Mouse (Mus musculus) thymus, adult 2 months (tissue): ENCODE results near the gene Svs4. TPM values are rescaled to one million over a fixed set of nuclear protein-coding genes. Genes with fewer than 3 reads are reported as not detected.
"Not testable (repeated sequence)": the region's sequence is repeated elsewhere in the genome, so short reads cannot be mapped to it uniquely, and the experiment has no call there.

ENCODE experiments used
- DNase-seq: peaks from one replicate; pipeline ENCODE4 v3.0.0; 2021
- H3K27ac ChIP-seq: fragments of 200-500 bp; 2 replicates; pipeline ENCODE4 v1.5.1; 2012; ENCODE audit warnings: low read length, control low read depth; ENCODE audit not compliant: control insufficient read depth, insufficient read depth
- H3K27me3 ChIP-seq: fragments of 200-500 bp; 2 replicates; pipeline ENCODE4 v1.6.1; 2012; ENCODE audit warnings: mild to moderate bottlenecking, low read length, moderate library complexity, mixed read lengths; ENCODE audit not compliant: control insufficient read depth, insufficient read depth
- H3K36me3 ChIP-seq: fragments of 200-500 bp; 2 replicates; pipeline ENCODE4 v1.6.1; 2012; ENCODE audit warnings: mild to moderate bottlenecking, low read length, moderate library complexity; ENCODE audit not compliant: control insufficient read depth, insufficient read depth
- H3K4me1 ChIP-seq: fragments of 200-500 bp; replicated peaks from 2 replicates; pipeline ENCODE4 v1.6.1; 2012; ENCODE audit warnings: low read length; ENCODE audit not compliant: control insufficient read depth, insufficient read depth
- H3K4me3 ChIP-seq: fragments of 200-500 bp; 2 replicates; pipeline ENCODE4 v1.5.1; 2012; ENCODE audit warnings: mild to moderate bottlenecking, low read length, control low read depth, moderate library complexity; ENCODE audit not compliant: control insufficient read depth, insufficient read depth
- CTCF ChIP-seq: fragments of 200-500 bp; IDR thresholded peaks from 2 replicates; pipeline ENCODE4 v1.5.1; 2012; ENCODE audit warnings: mild to moderate bottlenecking, control low read depth, low read length, moderate library complexity, borderline replicate concordance; ENCODE audit not compliant: control insufficient read depth, poor library complexity, insufficient read depth; ENCODE audit errors: extremely low read depth
- POLR2A ChIP-seq: fragments of 200-500 bp; IDR thresholded peaks from 2 replicates; pipeline ENCODE4 v1.6.1; 2012; ENCODE audit warnings: mild to moderate bottlenecking, low read length, control low read depth, moderate library complexity; ENCODE audit not compliant: control insufficient read depth, poor library complexity, insufficient read depth; ENCODE audit errors: extremely low read depth
- WGBS: fragments of 180-500 bp; shearing (Covaris S2); methylation state at CpG from one replicate; pipeline ENCODE4 v1.1.7; 2018; 5-methylcytosine and 5-hydroxymethylcytosine counted together
- polyA plus RNA-seq: library from polyadenylated mRNA; depleted of rRNA; stranded (reverse); fragments of >200 nt; gene quantifications from 2 replicates; pipeline ENCODE4 v1.2.3, GENCODE M21; 2012; rRNA removed

Gene Svs4
- polyA plus RNA-seq: 0.15 TPM in 1 of 2 replicates, not detected in the other

DNA sequence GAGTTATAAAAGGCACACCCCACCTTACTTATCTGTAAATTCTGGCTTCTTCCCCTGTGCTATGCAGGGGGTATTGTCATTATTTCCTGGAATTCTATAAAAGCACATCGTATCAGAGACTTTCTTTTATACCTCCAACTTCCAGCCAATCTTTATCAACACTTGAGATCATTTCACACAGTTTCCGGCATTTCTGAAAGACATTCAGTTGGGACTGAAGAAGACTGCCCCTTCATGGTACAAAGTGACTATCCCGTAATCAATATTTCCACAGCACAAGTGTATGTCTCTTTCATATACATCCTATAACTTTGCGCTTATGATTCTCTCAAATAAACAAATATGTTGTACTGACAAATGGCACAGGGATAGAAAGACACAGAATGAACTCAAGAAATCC, at the start of gene Svs4:
Svs4 (minus strand) TSS at position 101 of the 400 bp plus-strand sequence.
- no peak within 1 kb of the TSS for H3K27ac ChIP-seq
- no peak for TF ChIP-seq POLR2A
- no peak for TF ChIP-seq CTCF
- WGBS: 93% methylated on average over 4 of the region's 4 CpGs
- H3K4me3 ChIP-seq: no peak within 1 kb of the TSS
- no peaks in the 10 kb centered on the region for H3K4me1 ChIP-seq
- H3K27me3 ChIP-seq: no peaks in the 10 kb centered on the region
- no peaks in the 10 kb centered on the region for H3K36me3 ChIP-seq
- DNase-seq: no peak

DNA sequence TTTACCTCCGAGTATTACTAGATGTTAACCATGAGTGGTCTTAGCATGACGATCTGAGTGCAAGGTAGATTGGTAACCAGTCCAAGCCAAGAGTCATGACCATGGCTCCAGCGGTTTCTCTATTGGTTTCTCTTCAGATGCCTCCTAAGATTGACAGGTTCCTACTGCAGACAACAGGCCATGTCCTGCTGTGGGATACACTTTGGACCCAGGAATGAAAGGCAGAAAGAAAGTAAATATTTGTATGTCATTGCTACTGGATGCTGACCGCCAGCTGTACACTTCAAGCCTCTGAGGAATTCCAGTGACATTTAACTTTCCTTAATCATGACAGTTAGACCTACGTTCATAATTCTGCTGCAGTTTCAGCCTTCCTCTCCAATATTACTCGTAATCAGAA, 42.7 kb upstream of the Svs4 start:
- DNase-seq: no peak
- Histone ChIP-seq H3K4me1 (no peaks in the 10 kb centered on the region), H3K36me3 (no peaks in the 10 kb centered on the region), H3K27me3 (no peaks in the 10 kb centered on the region), H3K4me3 (no peak overlapping the region), H3K27ac (no peak overlapping the region)
- TF ChIP-seq POLR2A: no peak
- no peak for TF ChIP-seq CTCF
- 93% methylated on average over 6 of the region's 6 CpGs for WGBS

DNA sequence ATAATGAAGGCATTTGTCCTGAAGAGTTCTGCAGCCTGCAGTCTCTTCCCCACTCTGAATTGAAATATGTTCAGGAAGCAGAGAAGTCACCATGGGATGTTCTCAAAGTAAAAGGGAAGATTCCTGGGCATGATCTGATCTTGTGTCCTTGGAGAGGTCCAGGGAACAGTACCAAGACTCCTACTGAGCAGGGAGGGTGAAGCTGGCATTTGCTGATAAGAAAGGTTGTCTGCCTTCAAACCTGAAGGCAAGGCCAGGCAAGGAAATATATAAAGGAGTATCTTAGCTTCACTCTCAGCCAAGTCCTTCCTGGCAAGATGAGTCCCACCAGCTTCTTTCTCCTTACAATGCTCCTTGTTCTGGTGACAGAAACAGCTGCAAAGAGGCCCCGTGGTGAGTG, 38.2 kb upstream of the Svs4 start, which contains the start of gene Svs6:
Svs6 (plus strand) TSS at position 301 of the 400 bp plus-strand sequence.
- H3K27ac ChIP-seq, DNase-seq, H3K4me1 ChIP-seq, H3K36me3 ChIP-seq, H3K4me3 ChIP-seq, H3K27me3 ChIP-seq: not testable (repeated sequence)
- WGBS: 89% methylated on average over 1 of the region's 1 CpGs

DNA sequence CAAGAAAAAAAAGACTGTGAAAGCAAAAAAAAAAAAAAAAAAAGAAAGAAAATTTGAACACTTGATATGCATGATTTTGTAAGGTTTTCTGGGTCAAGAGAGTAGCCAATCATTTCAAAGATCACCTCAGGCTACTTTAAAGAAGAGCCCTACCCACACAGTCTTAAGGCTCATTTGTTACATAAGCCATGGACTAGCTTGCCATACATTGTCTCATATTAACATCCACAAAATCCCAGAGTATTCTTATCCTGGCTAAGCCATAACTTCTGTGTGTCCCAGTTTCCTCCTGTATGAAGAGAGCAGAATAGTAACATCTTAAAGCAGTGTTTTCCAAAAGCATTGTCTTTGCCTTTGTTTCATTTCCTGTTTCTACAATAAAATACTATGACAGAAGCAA, 37.2 kb upstream of the Svs4 start:
- not testable (repeated sequence) for H3K27ac ChIP-seq, H3K4me3 ChIP-seq, H3K27me3 ChIP-seq, H3K4me1 ChIP-seq, DNase-seq, H3K36me3 ChIP-seq

DNA sequence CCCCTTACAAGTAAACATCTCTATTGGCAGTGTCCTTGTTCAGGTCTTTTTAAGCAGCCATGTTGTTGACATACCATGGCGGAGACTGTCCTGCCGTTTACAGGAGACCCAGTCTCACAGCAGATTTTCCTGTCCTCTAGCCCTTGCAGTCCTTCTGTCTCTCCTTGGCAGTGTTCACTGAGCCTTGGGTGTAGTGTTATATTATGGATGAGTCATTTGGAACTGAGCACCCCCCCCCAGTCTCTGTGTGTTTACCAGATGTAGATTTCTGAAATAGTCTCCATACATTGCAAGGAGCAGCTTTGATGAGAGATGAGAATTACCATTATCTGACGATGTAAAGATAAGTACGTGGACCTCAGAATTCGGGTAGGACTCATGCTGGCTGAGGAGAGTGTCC, 34.3 kb upstream of the Svs4 start:
- no peak for DNase-seq
- WGBS: 89% methylated on average over 5 of the region's 5 CpGs
- Histone ChIP-seq H3K27me3 (no peaks in the 10 kb centered on the region), H3K4me1 (no peaks in the 10 kb centered on the region), H3K36me3 (no peaks in the 10 kb centered on the region), H3K27ac (no peak overlapping the region), H3K4me3 (no peak overlapping the region)
- TF ChIP-seq POLR2A: no peak
- TF ChIP-seq CTCF: no peak

DNA sequence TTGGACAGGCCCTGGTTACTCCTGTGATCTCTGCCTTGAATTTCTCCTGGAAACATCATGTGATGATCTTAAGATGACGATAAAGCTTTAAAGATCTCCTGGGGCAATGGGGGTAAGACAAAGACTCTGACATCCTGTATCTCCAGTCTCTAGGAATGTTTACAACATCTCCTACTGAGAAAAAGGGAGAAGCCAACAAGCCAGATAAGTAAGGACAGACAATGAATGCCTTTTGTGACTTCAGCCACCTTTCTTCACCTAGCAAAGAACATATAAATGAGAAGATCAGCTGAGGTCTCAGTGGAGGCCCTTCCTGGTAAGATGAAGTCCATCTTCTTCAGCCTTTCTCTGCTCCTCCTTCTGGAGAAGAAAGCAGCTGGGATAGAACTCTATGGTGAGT, 10.7 kb upstream of the Svs4 start, which contains the start of gene Svs3a:
Svs3a (plus strand) TSS at position 301 of the 400 bp plus-strand sequence.
- not testable (repeated sequence) for H3K4me1 ChIP-seq, DNase-seq, H3K4me3 ChIP-seq, H3K36me3 ChIP-seq, H3K27me3 ChIP-seq, H3K27ac ChIP-seq
- 85% methylated on average over 1 of the region's 1 CpGs for WGBS

DNA sequence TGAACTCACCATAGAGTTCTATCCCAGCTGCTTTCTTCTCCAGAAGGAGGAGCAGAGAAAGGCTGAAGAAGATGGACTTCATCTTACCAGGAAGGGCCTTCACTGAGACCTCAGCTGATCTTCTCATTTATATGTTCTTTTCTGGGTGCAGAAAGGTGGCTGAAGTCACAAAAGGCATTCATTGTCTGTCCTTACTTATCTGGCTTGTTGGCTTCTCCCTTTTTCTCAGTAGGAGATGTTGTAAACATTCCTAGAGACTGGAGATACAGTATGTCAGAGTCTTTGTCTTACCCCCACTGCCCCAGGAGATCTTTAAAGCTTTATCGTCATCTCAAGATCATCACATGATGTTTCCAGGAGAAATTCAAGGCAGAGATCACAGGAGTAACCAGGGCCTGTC, 21.7 kb downstream of the Svs4 start, which contains the start of gene Svs3b:
Svs3b (minus strand) TSS at position 101 of the 400 bp plus-strand sequence.
- DNase-seq, H3K4me1 ChIP-seq, H3K27me3 ChIP-seq, H3K4me3 ChIP-seq, H3K36me3 ChIP-seq, H3K27ac ChIP-seq: not testable (repeated sequence)
- 100% methylated on average over 1 of the region's 1 CpGs for WGBS

DNA sequence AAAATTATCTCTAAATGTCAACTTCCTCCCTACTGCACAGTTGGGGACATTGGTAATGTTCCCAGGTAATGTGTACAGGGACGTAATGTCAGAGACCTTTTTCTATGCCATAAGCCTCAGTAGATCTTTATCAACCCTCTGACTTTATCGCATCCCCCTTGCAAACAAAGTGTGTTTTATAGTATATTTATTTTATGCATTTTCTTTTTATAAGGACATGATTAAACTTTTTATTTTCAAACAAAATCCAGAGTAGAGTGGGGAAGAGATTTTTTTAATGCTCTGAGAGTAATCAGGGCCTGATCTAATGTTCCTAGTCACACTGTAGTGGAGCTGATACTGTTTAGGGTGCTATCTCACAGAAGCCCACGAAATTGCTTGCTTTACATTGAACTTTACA, 39.9 kb downstream of the Svs4 start, which contains the start of gene Svs2:
Svs2 (minus strand) TSS at position 101 of the 400 bp plus-strand sequence.
- H3K27me3 ChIP-seq: no peaks in the 10 kb centered on the region
- H3K27ac ChIP-seq: no peak within 1 kb of the TSS
- no peak within 1 kb of the TSS for H3K4me3 ChIP-seq
- WGBS: 84% methylated on average over 3 of the region's 3 CpGs
- no peaks in the 10 kb centered on the region for H3K36me3 ChIP-seq
- DNase-seq: no peak
- no peaks in the 10 kb centered on the region for H3K4me1 ChIP-seq
- TF ChIP-seq CTCF (no peak), POLR2A (no peak)
